Mouse (Mus musculus): ENCODE measurements at regions not wholly inside any gene's neighbourhood (a gene's known extent, or its start where the extent isn't known, plus 50 kb on each side); places are given as distances from the start of the nearest gene placed in this dataset.
"Not testable (repeated sequence)": the region's sequence is repeated elsewhere in the genome, so short reads cannot be mapped to it uniquely, and the experiment has no call there.

DNA sequence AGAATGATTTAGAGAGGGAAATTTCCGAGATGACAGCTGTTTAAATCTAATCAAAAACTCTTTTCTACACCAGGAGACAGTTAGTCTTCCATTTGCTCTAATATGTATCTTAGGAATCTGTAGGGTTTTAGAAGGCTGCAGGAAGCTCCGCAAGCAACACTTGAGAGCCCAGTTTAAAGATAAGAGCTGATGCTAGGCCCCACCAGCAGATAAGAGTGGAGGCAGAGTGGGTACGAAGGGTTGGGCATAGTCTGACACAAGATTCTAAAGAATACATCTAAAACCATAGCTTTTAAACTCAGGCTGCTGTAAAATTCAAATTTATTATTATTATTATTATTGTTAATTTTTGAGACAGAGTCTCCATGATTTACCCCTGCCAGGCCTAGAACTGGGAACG lies 106.7 kb upstream of the Adgrl2 start:
- no peak for DNase-seq

DNA sequence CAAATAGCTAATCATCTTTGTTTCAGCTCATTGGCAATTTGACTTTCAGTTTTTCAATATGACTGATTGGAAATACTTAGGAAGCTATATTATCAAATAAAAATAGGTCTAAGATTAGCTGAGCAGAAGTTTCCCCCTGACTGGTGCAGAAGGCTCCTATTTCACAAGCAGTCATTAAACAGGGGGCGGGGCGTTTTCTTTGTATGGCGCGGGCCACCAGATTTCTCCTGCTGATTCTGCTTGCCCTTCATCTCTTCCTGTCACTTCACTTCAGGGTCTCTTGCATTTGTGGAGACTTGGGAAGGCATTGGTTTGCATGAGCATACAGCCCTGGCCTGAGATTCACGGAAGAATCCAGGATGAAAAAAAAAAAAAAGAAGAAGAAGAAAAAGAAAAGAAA lies 102.3 kb upstream of the Adgrl2 start:
- DNase-seq, result no peak

GRCm38 (mm10) chr3:149090103-149090502 lies 99.7 kb upstream of the Adgrl2 start:
- DNase-seq, result no peak

DNA sequence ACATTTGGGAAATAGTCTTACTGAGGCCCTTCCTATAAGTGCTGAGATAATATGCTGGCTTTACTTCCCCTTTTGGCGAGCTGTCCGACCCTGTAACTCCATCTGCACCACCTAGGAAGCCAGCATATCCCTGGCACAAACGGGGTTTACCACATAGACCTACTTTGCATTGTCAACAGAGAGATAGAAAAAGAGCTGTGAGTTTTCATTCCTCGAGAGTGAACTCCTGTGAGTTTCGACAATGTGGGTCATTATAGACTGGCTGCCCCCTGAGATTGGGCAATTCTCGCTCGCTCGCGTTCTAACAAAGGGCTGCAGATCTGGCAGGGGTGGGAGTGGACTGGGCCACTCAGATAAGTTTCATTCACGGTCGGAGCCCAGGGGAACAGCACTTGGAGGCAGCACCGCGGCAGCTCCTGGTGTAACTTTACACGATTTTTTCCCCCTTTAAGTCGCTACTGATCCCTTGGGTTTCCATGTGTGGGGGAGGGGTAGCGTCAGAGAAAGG lies 98.3 kb upstream of the Adgrl2 start:
- peak; percentile 12 for DNase-seq

DNA sequence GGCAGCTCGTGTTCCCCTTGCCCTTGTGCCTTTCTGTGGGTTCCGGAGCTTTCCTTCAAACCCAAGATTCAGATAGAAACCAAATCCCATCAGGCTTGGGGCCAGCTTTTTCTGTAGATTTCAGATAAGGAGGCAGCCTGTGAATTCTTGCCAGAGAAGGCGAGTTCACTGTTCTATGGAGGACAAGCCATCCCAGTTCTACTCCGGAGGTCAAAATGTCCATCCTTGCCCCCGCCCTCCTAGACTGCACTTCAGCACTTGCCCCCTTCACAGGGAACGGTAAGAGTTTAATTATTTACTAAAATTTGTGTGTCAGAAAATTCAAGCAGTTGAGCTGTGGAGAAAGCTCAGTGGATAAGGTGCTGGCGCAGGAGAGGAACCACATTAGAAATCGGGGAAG lies 97.1 kb upstream of the Adgrl2 start:
- peak; percentile 87 for DNase-seq

DNA sequence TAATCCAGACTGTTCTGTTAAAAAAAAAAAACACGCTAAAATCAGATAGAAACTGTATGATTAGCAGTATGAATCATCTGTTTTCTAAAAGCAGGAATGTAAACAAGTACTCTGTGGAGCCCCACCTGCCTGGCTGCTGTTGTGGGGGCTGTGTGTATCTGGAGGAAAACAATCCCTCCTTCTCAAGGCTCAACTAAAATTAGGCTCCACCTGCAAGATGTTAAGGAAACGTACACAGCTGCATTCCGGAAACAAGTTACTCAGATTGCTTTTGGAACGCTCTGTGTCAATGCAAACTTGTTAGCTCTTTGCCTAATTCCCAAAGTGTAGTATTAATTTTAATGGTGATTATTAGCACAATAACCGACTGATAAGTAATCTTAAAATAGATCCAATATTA lies 96.3 kb upstream of the Adgrl2 start:
- no peak for DNase-seq

DNA sequence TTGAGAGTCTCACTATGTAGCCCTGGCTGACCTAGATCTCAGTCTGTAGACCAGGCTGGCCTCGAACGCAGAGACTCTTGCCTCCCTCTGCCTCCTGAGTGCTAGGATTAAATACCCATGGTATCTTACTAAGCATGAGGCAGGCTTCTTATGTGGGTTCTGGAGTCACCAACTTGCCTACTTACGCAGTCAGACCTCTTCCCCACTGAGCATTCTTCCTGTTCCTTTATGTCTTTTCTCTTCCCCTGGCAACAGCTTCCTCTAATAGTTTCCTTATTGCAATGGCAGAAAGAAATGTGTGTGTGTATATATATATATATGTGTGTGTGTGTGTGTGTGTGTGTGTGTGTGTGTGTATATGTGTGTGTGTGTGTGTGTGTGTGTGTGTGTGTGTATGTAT lies 95.7 kb upstream of the Adgrl2 start:
- no peak for DNase-seq

GRCm38 (mm10) chr3:149084861-149085598 lies 94.7 kb upstream of the Adgrl2 start:
- DNase-seq, result peak; percentile 60

GRCm38 (mm10) chr3:149083391-149083790 lies 93.0 kb upstream of the Adgrl2 start:
- no peak for DNase-seq

DNA sequence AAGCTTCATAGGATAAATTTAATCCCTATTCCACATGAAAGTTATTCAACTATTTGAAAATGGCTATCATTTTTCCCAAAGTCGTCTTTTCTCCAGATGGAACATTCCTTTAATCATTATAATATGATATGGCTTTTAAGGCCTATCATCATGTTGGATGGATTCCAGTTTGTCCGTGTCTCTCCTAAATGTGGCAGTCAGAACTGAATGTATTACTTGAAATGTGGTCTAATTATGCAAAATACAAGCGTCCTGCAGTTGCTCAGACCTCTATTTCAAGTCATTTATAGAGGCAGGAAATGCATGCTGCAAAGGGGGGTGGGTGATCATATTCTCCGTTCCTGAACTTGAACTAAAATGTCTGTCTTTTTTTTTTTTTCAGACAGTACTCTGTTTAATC lies 88.5 kb upstream of the Adgrl2 start:
- no peak for DNase-seq

DNA sequence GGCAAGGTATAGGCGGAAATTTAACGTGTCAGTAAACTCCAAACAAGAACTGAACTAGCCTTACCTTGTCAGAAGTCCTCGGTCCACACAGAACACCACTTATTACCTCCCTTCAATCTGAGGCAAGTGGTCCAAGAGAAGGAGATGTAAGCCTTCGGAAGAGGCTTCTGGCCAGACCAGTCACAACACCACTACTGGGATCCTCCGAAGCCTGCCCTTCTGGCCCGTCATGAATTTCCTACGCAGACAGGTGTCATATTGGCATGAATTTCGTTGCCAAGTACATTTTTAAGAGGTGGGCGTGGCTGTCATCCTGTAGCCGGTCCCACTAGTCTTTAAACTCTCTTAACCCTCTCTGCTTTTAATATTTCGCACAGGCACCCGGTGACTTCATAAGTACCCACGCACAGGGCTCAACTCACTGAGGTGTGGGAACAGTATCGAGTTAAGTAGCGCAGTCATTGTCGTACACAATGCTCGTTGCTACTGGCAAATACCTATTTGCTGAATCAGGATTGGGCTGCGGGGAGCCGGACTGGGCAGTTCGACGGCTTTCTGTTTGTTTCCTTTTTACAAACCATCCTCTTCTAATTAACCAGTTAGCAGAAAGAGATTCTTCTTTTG lies 86.7 kb upstream of the Adgrl2 start:
- DNase-seq, result no peak

GRCm38 (mm10) chr3:149075488-149075851 lies 85.1 kb upstream of the Adgrl2 start:
- DNase-seq, result peak; percentile 47

- peak; percentile 36 for DNase-seq
These were observed 84.5 kb upstream of the Adgrl2 start for GRCm38 (mm10) chr3:149074658-149075487.

DNA sequence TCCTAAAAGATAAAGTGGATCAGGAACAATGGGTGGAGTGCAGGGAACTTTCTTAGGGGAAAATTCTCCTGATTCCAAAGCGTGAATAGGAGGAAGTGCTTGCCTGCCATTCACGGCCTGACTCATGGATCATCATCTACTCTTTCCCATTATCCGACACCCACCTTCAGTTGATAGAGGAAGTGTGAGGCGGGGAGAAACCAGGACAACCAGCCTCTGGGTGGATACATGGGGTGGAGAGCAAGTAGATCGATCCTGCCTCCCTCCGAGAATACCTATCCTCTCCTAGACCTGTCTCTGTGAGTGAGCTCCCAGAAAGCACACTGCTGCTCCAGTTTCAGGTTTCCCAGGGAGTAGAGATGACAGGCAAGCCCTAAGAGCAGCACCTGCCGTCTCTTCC lies 79.8 kb upstream of the Adgrl2 start:
- peak; percentile 19 for DNase-seq

- DNase-seq, result no peak
These were observed 79.1 kb upstream of the Adgrl2 start for GRCm38 (mm10) chr3:149069436-149069835.

DNA sequence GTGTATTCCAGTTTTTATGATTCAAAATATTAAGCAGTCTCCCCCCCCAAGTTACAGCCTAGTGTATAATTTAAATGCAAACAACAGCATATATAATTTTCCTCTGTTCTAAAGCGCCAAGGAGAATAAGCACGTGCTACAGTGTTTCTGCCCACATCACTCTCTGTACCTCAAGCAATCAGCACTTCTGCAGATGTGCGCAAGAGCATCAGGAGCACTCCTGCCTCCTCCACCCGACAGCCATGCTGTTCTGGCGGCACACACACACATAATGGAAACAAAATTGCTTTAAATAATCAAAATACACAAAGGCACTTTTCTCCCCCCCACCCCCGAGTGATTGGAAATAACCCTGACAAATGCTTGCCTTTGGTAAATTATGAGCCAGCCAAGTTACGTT lies 78.5 kb upstream of the Adgrl2 start:
- DNase-seq, result no peak

GRCm38 (mm10) chr3:149067758-149068157 lies 77.4 kb upstream of the Adgrl2 start:
- DNase-seq, result no peak

- no peak for DNase-seq
These were observed 64.7 kb upstream of the Adgrl2 start for GRCm38 (mm10) chr3:149055077-149055476.

GRCm38 (mm10) chr3:149052295-149052902 lies 62.0 kb upstream of the Adgrl2 start:
- not testable (repeated sequence) for DNase-seq

DNA sequence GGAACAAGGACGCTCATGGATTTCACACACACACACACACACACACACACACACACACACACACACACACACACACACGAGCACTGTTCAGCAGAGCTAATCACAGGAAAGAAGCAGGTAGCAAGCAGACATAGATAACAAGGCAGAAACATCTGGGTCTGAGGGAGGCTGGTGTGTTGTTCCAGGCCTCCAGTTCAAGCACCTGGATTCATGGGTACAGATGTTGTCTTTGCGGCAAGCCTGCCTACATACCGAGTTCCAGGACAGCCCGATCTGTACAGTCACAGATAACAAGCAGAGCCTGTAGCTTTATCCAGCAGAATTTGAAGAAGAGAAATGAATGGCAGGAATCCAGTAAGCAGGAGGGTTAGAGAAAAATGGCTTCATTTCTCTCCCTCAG lies 55.0 kb upstream of the Adgrl2 start:
- DNase-seq, result no peak

GRCm38 (mm10) chr3:149043901-149044300 lies 53.5 kb upstream of the Adgrl2 start:
- DNase-seq, result peak; percentile 9

GRCm38 (mm10) chr3:149042527-149042926 lies 52.2 kb upstream of the Adgrl2 start:
- no peak for DNase-seq

DNA sequence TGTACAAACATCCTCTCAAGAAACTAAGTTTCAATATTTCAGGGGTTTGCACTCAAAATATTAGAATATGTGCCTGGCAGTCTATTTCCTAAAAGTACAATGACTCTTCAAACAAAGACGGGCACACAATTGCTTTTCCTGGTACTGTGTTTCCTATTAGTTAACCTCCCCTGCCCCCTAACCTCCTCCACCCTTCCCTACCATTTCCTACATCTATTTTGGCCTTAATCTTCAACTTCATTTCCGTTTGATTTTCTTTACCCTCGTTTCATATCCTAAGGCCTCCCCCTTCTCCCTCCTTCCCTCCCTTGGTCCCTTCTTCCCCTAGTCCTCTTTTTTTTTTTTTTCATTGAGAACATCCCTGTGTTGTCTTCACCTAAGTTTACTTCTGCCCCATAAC lies 50.8 kb upstream of the Adgrl2 start:
- no peak for DNase-seq
